Mouse (Mus musculus) heart, adult 9 months (tissue): ENCODE measurements around the gene Klhl7.

Experiments used
- DNase-seq, 2 experiments: peaks; one replicate each; pipeline ENCODE4 v3.0.0; 2022; ENCODE audit warnings: low spot score in 2 of 2

Gene Klhl7

DNA sequence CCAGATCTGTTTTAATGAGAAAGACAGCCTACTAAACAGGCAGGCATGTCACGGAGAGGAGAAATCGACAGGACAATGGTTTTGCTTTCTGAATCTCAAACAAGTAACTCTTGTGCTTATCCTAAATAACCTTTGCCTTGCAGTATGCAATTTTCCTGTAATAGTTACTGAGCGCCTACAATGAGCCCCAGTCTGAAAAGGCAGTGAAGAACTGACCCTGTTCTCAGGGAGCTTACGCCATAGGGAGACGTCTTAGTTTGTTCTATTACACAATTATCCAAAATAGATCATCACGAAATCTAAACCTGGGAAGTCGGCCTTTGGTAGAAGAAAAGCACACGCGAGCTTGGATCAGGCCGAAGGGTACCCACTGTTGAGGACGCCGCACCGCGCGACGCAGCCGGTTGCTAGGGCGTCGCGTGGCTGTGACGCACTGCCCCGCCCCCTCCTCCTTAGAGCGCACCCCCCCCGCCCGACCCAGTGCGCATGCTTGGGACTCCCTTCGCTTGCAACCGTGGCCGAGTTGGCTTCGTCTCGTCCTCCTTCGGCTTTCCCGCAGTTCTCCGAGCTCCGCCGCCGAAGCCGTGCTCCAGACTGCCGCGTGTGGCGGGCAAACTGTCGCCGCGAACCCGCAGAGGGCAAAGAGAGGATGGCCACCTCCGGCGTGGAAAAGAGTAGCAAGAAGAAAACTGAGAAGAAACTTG, at the start of gene Klhl7:
Klhl7 (plus strand) TSS at position 500 of the 704 bp plus-strand sequence.
- DNase-seq, result peak; percentile 82 to 83

DNA sequence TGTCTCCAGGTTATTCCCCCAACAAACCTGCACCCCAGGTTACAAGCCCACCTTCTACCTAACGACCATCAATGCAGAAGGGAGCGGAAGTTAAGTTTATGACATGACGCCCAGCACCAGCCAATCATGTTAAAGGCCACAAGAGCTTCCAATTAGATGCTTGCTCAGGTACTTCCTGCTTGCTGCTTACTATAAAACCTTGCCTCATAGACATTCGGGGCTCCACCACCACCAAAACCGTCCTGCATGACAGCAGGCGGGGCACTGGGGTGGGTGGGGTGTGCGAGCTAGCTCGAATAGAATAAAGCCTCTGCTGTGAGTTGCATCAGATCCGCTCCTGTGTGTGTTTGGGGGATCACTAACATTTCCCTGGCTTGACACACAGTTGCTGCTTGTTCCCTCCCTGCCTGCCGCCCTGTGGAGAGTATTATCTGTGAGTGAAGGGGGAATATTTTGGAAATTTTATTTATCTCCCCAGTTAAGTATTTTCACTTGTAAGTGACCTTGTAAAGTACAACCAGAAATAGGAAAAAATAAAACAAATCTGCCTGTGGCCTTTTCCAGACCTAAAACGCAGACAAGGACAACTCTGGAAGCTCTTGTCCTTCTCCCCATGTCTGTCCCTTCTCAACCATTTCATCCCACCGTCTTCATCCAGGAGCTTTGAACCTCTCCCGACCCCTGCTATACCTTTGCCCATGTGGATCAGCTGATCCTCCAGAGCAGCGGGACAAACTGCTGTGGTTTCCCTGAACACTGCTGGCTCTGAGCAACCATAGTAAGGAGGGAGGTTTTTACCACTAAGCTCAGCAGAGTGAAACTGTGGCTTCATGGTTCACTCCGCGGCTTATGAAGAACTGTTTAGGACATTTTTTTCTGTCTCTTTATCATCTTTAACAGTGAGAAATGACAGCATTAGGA, 48.4 kb upstream of the Klhl7 start:
- no peak for DNase-seq

DNA sequence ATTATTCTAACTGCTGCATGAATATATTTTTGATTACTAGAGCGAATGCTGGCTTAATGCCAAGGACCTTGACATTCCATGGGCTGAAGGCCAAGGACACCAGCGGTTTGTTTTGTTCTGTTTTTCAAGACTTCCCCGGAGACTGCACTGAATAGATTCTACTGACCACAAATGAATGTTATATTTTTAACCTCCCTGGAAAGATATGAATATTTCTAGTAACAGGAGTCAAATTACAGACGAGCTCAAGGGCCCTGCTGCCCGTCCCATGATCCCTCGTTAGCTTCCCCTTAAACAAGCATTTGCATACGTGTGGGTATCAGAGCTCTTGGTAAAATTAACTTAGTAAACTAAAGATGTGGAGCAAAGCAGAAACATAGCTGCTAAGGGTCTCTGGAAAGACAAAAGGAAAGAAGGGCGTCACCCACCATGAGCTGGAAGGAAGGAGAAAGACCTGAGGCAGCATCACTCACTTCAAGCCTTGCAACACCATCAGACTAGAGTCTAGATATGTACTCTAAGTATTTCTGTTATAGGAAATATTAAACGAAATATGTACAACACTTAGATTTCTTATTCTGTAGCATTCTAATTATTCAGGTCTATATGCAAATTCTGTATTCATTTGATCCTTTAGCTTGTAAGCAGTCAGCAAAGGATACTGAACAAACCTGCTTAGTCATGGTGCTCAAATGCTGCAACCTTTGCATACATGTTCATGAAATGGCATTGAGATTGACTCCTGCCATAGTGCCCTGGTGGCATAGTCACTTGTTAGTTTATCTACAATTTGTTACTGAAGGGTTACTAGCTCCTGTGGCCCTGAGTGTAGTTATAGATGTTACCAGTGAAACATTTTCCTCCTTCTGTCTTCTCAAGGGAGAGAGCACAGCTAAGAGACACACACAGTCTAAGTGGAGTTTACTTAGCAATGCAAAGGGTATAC, 46.9 kb upstream of the Klhl7 start:
- DNase-seq, result peak; percentile 62 to 71

DNA sequence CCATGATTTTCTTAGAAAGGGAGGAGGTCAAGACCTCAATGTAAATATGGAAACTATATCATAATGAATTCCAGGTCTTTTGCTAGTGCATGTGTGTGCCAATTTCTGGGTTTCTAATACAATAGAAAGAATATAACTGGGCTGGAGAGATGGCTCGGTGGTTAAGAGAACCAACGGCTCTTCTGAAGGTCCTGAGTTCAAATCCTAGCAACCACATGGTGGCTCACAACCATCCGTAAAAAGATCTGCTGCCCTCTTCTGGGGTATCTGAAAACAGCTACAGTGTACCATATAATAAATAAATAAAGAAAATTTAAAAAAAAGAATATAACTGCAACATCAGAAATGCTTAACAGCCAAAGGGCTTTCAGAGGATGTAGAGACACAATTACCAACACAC, 46.0 kb upstream of the Klhl7 start:
- DNase-seq, result no peak

DNA sequence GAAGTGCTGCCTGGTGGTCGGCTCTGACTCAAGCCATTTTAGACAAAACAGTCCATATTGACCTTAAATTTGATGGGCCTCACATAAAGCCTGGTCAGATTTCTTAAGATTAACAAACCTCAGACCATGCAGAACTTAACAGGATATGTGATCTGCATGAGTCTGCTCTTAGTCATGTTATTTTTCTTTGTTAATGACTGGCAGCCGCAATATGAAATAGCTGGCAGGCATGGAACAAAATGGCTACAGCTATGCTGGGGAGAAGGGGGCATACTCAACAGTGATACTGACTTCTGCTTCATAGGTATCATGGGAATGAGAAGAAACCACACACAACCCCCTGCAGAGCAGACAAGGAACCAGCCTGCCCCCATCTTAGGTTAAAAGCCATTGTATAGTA, 43.5 kb upstream of the Klhl7 start:
- DNase-seq, result no peak

DNA sequence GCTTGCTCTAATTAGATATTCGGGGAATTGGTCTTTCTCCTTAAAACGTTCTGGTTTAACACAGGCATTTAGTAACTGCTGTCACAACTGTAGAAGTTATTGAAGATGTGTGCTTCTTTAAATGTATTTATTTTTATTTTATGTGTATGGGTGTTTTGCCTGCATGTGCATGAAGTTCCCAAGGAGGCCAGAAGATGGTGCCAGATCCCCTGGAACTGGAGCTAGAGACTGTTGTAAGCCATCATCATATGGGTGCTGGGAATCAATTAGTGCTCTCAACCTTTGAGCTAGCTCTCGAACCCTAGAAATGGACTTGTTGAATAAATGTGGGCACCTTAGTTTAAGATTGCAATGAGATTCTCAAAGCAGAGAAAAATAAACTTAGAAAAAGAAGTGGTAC, 42.8 kb upstream of the Klhl7 start:
- no peak for DNase-seq

DNA sequence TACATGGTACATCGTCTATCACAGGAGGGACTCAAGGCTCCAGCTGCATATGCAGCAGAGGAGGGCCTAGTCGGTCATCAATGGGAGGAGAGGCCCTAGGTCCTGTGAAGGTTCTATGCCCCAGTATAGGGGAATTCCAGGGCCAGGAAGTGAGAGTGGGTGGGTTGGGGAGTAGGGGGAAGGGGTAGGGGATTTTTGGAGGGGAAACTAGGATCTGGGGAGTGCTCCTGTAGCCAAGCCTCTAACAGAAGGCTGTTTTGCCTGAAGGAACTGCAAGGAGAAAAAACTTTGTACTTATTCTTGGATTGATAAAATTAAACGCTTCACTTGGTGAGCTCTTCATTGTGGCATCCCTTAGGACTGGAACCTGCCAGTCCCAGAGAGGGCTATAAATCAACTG, 39.5 kb upstream of the Klhl7 start:
- DNase-seq, result no peak

DNA sequence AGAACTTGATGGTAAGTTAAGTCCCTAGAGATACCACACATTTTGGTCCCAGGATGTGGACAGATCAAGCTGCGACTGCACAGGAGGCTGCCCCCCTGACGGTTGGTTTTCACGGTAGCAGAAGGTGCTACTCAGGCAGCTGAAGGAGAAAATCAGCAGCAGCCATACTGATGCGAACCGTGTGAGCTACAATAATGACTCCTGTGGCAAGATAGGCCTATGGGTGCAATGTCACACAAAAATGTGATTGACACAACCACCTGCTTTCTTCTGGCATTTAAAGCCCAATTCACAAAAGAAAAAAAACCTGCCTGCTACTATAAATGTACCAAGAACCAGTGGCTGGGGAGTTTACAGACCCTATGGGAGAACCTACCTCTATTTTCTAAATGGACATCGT, 37.4 kb upstream of the Klhl7 start:
- DNase-seq, result no peak

DNA sequence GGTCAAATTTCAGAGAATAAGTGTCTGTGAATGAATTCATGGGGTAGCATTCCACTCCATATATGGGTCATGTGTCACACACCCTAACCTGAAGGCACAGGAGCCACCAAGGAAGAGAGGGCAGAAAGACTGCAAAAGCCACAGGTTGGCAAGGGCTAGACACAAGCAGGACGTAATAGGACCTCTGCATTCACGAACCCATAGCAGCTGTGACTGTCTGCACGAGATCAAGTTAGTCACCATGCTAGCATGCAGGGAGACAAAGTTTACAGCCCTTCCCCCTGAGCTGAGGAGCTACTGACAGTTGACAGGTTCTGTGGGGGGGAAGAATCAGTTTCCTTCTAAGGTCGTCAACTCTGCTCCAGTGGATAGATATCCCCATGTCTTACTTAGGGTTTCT, 36.9 kb upstream of the Klhl7 start:
- no peak for DNase-seq

DNA sequence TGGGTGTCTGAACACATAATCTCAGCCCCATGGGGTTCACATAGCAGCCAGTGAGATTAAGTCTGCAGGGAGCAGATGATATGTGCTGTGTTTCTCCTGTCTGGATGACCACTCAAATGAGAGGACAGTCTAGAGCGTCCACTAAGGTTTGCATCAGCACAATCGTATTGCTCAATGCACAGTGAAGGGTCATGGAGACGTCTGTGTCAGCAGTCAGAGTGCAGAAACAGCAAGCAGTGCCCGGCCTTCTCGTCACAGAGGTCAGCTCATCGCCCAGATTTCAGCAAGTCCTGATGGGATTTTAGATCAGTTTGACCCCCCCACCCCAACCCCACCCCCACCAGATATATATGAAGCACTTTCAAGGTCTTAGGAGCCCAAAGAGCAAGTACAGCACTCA, 31.4 kb upstream of the Klhl7 start:
- DNase-seq, result no peak

DNA sequence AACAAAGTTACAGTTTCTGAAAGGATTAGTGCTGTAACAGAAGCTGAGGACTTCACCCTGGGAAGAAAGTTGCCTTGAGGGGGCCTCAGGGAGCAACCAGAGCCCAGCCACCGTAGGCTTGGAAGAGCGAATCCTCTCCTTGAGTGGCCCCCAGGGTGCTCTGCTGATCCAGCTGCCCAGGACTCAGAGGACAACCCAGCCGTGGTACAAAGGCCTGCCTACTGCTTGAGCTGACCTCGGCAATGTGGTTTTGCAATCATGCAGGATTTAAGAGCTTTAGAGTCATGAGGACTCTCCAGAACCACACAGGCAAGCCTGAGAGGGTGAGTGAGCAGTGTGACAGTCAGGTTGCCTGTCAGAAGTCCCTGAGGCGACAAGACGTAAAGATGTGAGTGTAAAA, 28.4 kb upstream of the Klhl7 start:
- DNase-seq, result no peak

DNA sequence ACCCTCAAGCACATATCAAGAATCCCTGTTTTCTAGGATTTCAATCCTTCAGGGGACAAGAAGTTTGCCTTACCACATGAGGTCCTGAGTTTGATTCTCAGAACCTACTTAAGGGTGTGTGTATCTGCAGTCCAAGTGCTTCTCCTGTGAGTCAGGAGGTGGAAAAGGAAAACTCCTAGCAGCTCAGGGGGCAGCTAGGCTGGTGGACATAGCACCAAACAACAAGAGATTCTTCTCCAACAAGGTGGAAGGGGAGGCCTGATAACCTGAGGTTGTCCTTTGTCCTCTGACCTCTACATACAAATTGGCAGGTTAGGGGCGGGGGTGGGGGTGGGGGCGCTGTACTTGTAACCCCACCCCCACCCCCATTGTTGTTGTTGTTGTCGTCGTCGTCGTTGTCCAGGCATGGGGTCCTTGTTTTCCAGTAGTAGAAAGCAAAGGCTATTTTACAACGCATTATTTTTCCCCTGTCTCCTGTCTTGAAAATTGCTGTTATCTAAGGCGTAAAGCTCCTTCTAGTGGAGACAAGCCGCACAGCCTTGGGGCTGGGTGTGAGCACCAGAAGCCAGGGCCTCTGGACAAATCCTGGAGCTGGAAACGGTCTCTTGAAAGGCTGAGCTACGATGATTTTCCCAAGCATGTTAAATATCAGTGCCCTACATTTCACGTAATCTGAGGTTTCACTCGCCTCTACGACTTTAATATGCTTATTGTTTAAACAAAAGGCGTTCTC, 23.3 kb upstream of the Klhl7 start:
- peak; percentile 73 to 80 for DNase-seq

DNA sequence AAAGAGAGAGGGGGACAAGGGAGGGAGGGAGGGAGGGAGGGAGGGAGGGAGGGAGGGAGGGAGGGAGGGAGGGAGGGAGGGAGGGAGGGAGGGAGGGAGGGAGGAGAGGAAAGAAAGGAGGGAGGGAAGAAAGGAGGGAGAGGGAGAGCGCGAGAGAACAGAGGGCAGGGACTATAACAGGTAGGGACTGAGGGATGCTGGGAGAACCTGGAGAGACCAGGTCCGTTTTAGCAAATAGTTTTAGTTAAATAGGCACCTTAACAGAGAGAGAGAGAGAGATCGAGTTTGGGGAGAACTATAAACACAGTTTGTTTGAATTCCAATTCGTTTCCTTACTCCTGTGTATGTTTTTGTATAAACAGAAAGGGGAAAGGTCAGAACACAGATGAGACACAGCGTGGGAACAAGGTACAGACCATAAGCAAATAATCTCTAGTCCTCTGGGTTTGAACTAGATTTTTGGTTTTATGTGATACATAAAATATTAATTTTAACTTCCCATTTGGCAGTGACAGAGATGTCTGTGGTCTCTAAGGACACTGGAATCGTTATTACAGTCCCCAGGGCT, 22.6 kb upstream of the Klhl7 start:
- no peak for DNase-seq

DNA sequence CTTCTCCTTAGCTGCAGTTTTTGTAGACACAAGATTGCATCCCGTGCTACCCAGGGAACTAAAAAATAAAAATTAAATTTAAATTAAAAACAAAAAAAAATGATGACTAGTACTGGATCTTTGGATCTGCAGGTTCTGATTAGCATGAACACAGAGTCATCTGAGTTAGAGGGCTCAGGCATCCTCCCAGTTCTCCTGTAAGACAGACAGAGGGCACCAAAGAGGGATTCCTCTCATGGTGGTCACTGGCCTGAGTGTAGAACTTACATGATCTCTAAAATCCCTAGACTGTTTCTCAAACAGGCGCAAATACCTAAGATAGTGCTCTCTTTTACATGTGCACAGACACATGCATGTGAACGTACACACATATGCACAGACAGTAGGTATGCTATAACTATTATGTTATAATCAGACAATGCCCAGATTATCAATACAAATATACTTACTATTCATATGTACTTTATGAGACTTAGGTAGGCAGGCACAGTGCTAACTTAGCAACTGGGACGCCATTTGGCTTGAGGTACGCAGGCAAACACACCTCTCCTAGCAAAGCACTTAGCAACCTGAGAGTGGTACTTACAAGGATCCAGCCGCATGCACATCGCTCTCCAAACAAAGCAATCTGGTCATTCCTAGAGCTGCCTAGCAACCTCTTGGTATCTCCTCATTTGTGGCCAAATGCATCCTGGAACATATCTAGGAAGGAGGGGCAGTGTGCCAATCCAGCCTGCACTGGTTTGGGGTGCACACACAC, 21.8 kb upstream of the Klhl7 start:
- no peak for DNase-seq

DNA sequence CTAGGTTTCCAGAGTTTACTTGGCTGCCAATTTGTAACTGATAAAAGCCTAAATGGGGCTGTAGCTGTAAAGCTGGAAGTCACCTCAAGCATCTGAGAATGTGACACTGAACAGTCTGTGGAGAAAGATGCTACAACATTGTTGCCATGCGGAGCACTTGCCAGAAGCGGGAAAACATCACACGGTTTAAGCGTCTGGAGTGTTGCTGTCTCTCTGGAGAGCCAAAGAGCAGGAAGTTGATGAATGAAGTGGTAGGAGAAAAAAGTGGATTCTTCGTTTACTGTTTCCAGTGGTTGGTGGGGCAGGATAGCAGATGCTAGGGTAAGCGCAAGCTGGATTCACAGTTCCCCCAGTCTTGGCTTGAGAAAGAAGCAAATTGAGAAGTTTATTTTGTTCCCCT, 19.6 kb upstream of the Klhl7 start:
- no peak for DNase-seq

DNA sequence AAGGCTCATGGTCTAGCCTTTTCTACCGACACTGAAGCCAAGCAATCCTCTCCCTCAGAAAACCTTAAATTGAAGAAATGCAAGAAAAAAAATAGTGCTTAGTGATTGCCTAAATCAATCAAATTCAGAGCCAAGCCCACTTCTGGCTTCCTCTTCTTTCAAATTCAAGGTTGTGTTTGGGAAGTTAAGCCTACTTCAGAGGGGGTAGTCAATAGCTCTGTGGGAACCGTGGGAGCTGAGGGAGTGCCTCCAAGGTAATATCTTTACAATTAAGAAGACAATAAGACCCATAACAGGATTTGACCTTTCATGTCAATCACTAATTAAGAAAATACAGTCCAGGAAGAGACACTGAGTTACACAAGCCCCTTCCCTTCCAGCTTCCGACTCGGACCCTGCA, 15.6 kb upstream of the Klhl7 start:
- no peak for DNase-seq

DNA sequence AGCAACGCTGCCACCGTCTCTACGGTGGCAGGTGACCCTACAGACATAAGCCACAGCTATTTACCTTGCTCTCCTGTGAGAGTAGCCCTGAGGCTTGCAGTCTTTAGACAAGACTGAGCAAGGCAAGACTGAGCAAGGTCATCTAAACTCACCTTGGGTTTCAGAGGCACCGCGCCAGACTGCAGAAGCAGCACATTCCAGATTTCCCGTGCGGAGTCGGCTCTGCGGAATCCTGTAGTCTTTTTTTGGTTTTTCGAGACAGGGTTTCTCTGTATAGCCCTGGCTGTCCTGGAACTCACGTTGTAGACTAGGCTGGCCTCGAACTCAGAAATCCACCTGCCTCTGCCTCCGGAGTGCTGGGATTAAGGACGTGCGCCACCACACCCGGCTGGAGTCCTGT, 14.2 kb upstream of the Klhl7 start:
- no peak for DNase-seq

DNA sequence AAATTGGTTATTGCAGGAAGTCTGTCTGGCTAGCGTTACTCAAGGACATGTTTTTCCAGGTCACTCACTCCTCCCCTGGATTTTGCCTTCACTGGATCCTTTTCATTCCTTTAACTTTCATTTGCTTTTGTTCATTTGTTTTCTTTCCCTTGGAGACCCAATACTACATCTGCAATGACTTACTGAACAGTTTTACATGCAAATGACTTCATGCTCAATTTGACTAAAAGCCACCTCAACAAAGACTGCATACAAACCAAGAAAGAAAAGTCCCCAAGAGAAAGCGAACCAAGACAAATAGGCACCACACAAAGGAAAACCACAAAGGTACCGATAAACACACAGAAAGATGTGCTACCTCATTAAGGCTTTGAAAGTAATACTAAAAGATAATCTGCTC, 13.5 kb upstream of the Klhl7 start:
- no peak for DNase-seq

DNA sequence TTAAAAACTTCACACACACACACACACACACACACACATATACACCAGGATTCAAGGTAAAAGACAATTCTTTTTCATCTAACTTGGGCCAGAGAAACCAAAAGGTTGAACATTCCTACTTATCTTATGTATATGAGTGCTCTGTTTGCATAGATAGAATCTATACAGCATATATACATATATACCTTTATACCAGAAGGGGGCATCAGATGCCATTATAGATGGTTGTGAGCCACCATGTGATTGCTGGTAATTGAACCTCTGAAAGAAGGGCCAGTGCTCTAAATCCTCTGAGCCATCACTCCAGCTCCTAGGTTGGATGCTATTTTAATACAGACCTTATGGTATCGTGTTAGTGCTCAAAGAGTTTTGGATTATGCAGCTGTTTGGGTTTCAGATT, 12.0 kb upstream of the Klhl7 start:
- no peak for DNase-seq

DNA sequence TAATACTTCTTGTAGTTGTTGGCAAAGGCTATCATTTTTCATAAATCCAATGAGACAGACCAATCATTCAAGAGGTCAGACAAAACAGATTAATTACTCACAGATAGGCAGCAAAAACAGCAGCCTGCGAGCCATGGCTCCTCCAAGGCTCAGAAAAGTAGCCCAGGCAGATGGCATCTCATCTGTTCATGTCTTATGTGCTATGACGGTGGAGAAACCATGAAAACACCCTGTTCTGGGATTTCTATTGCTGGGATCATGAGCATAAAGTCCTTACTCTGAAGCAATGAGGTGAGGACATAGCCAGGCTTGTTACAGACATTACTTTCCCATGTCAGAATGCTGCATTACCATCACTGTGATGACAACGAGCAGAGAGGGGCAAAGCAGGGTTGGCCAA, 7.9 kb upstream of the Klhl7 start:
- DNase-seq, result no peak
